Mouse (Mus musculus) hindbrain, postnatal 0 days (tissue): ENCODE data around the gene 5830473C10Rik. TPM values are rescaled to one million over a fixed set of nuclear protein-coding genes. Genes with fewer than 3 reads are reported as not detected.

Experiments used
- ATAC-seq: fragments of 200-750 bp; cut with Nextera tagmentation; 2 replicates; pipeline ENCODE4 v1.8.0; 2017; ENCODE audit warnings: mild to moderate bottlenecking, moderate TSS enrichment, moderate library complexity
- DNase-seq: peaks from one replicate; pipeline ENCODE4 v3.0.0-alpha.2; 2015; ENCODE audit warnings: low spot score
- H3K27ac ChIP-seq: fragments of 300-500 bp; sonication (generic); 2 replicates; pipeline ENCODE4 v1.5.1; 2014; ENCODE audit warnings: mild to moderate bottlenecking
- H3K27me3 ChIP-seq: fragments of 300-500 bp; sonication (generic); 2 replicates; pipeline ENCODE4 v1.6.1; 2014; ENCODE audit warnings: low read length, mixed read lengths; ENCODE audit not compliant: insufficient read depth
- H3K36me3 ChIP-seq: fragments of 300-500 bp; sonication (generic); 2 replicates; pipeline ENCODE4 v1.6.1; 2014; ENCODE audit warnings: low read length, mixed read lengths; ENCODE audit not compliant: insufficient read depth
- H3K4me1 ChIP-seq: fragments of 300-500 bp; sonication (generic); 2 replicates; pipeline ENCODE4 v1.6.1; 2014; ENCODE audit warnings: antibody characterized with exemption, low read length, mixed read lengths; ENCODE audit not compliant: insufficient read depth
- H3K4me2 ChIP-seq: fragments of 300-500 bp; sonication (generic); 2 replicates; pipeline ENCODE4 v1.6.1; 2014; ENCODE audit warnings: low read depth, mild to moderate bottlenecking, low read length, moderate library complexity, mixed read lengths
- H3K4me3 ChIP-seq: fragments of 300-500 bp; sonication (generic); 2 replicates; pipeline ENCODE4 v1.5.1; 2014; ENCODE audit warnings: low read length
- H3K9ac ChIP-seq: fragments of 300-500 bp; sonication (generic); replicated peaks from 2 replicates; pipeline ENCODE4 v1.6.1; 2014; ENCODE audit warnings: mild to moderate bottlenecking, low read length, moderate library complexity, mixed read lengths
- H3K9me3 ChIP-seq: fragments of 300-500 bp; sonication (generic); 2 replicates; pipeline ENCODE4 v1.6.1; 2016; ENCODE audit warnings: low read length, mixed read lengths
- CTCF ChIP-seq: IDR thresholded peaks from 2 replicates; pipeline ENCODE4 v1.5.1; 2016; ENCODE audit warnings: antibody characterized with exemption, control low read depth, low read depth
- WGBS: fragments of 180-500 bp; shearing (Covaris S2); extraction: QIAGEN DNeasy Blood & Tissue Kit; methylation state at CpG from one replicate; pipeline ENCODE4 v1.1.7; 2014; 5-methylcytosine and 5-hydroxymethylcytosine counted together
- polyA plus RNA-seq: library from polyadenylated mRNA; unstranded; fragments of >200 nt; fragmentation: Nextera tagmentation; extraction: Ambion mirVana; gene quantifications from 2 replicates; pipeline ENCODE4 v1.2.1, GENCODE M21; 2015
- total RNA-seq: library from RNA; depleted of rRNA; stranded (reverse); fragments of >200 nt; gene quantifications from 2 replicates; pipeline ENCODE4 v1.2.3, GENCODE M21; 2014; rRNA removed

The 5830473C10Rik gene
- not detected in 2 replicates for total RNA-seq
- polyA plus RNA-seq, result 0.15 and 0.24 TPM in 2 replicates

GRCm38 (mm10) chr5:90560743-90561142 is at the start of gene 5830473C10Rik:
5830473C10Rik (plus strand) TSS chr5:90561107.
- Histone ChIP-seq H3K36me3 (no peaks in the 10 kb centered on the region), H3K27ac (no peak within 1 kb of the TSS), H3K27me3 (no peaks in the 10 kb centered on the region), H3K4me3 (no peak within 1 kb of the TSS), H3K4me1 (no peaks in the 10 kb centered on the region), H3K9me3 (no peaks in the 10 kb centered on the region), H3K9ac (no peak within 1 kb of the TSS), H3K4me2 (no peak within 1 kb of the TSS)
- DNase-seq (no peak), ATAC-seq (no peak)
- 89% methylated on average over 6 of the region's 6 CpGs for WGBS
- no peak for TF ChIP-seq CTCF

GRCm38 (mm10) chr5:90512288-90512955 is 48.5 kb upstream of the 5830473C10Rik start:
- no peak for DNase-seq
- Histone ChIP-seq H3K4me2 (no peak overlapping the region), H3K9me3 (no peaks in the 10 kb centered on the region), H3K9ac (no peak overlapping the region), H3K4me1 (no peaks in the 10 kb centered on the region), H3K4me3 (no peak overlapping the region), H3K36me3 (no peaks in the 10 kb centered on the region), H3K27ac (no peak overlapping the region), H3K27me3 (no peaks in the 10 kb centered on the region)
- TF ChIP-seq CTCF, result no peak
- ATAC-seq, result no peak
- 81% methylated on average over 6 of the region's 6 CpGs for WGBS

GRCm38 (mm10) chr5:90515561-90515960 is 45.3 kb upstream of the 5830473C10Rik start:
- 89% methylated on average over 6 of the region's 6 CpGs for WGBS
- Histone ChIP-seq H3K36me3 (no peaks in the 10 kb centered on the region), H3K4me1 (no peaks in the 10 kb centered on the region), H3K4me2 (no peak overlapping the region), H3K9me3 (no peaks in the 10 kb centered on the region), H3K27me3 (no peaks in the 10 kb centered on the region), H3K4me3 (no peak overlapping the region), H3K27ac (no peak overlapping the region), H3K9ac (no peak overlapping the region)
- ATAC-seq, result no peak
- DNase-seq, result no peak
- TF ChIP-seq CTCF, result no peak

- H3K36me3 ChIP-seq, result no peaks in the 10 kb centered on the region
- no peak for DNase-seq
- H3K4me3 ChIP-seq, result no peak within 1 kb of the TSS
- 87% methylated on average over 6 of the region's 6 CpGs for WGBS
- ATAC-seq, result no peak
- no peak within 1 kb of the TSS for H3K27ac ChIP-seq
- H3K27me3 ChIP-seq, result no peaks in the 10 kb centered on the region
- H3K4me1 ChIP-seq, result no peaks in the 10 kb centered on the region
- no peak for TF ChIP-seq CTCF
- H3K4me2 ChIP-seq, result no peak within 1 kb of the TSS
- no peak within 1 kb of the TSS for H3K9ac ChIP-seq
- no peaks in the 10 kb centered on the region for H3K9me3 ChIP-seq
Measured at GRCm38 (mm10) chr5:90518356-90519100, 42.4 kb upstream of the 5830473C10Rik start, which contains the start of gene Afm. Afm (plus strand) TSS chr5:90518932.

- no peaks in the 10 kb centered on the region for H3K36me3 ChIP-seq
- TF ChIP-seq CTCF, result no peak
- no peak for DNase-seq
- H3K27ac ChIP-seq, result no peak overlapping the region
- no peak overlapping the region for H3K4me2 ChIP-seq
- H3K4me1 ChIP-seq, result no peaks in the 10 kb centered on the region
- 87% methylated on average over 8 of the region's 8 CpGs for WGBS
- no peak for ATAC-seq
- no peak overlapping the region for H3K4me3 ChIP-seq
- H3K9ac ChIP-seq, result no peak overlapping the region
- H3K27me3 ChIP-seq, result no peaks in the 10 kb centered on the region
- H3K9me3 ChIP-seq, result no peaks in the 10 kb centered on the region
Measured at GRCm38 (mm10) chr5:90551191-90551590, 9.7 kb upstream of the 5830473C10Rik start.

GRCm38 (mm10) chr5:90556052-90556451 is 4.9 kb upstream of the 5830473C10Rik start:
- H3K4me3 ChIP-seq, result no peak overlapping the region
- H3K4me2 ChIP-seq, result no peak overlapping the region
- no peaks in the 10 kb centered on the region for H3K4me1 ChIP-seq
- WGBS, result 83% methylated on average over 3 of the region's 3 CpGs
- TF ChIP-seq CTCF, result no peak
- no peaks in the 10 kb centered on the region for H3K9me3 ChIP-seq
- ATAC-seq (no peak), DNase-seq (no peak)
- H3K36me3 ChIP-seq, result no peaks in the 10 kb centered on the region
- no peaks in the 10 kb centered on the region for H3K27me3 ChIP-seq
- H3K27ac ChIP-seq, result no peak overlapping the region
- H3K9ac ChIP-seq, result no peak overlapping the region
